In the genomic region with DNA sequence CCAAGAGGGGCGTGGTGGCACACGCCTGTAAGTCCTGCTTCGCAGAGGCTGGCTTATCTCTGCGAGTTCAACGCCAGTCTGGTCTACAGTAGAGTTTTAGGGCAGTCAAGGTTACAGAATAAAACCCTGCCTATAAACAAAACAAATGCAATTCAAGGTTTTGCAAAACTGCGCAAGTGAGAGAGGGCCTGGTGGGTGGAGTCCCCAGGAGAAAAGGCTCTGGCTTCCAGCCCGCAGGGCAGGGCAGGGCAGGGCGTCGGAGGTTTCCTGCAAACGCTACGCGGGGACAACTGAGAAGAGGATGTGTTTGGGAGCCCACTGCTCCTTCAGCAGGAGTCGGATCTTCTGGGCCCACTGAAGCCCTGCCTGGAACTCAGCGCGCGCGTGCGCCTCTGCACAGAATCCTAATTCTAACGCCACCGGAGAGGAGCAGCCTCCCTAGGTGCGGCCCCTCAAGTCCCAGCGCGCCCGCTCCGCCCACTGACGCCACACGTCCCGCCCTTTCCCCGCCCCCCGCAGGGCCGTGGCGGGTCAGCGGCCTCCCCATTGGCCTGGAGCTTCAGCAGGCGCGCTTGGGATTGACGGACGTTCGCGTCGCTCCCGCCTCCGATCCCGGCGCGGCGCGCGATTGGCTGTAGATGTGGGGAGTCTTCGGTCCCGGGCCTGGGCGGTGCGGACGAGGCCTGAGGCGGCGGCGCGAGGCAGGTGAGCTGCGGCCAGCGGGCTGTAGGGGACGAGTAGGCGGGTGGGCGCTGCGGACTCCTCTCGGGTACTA, we compare ENCODE assay signal across 7 mouse cellular contexts. TPM values are rescaled to one million over a fixed set of nuclear protein-coding genes. Genes with fewer than 3 reads are reported as not detected.
DNase-seq lines count a peak whose midpoint lies in the region; ATAC-seq lines count a peak whose summit lies in the region.

A gene (plus strand): TSS at position 643 of the 775 bp plus-strand sequence.

- peak; percentile 99 for DNase-seq in adrenal gland, postnatal 14 days
- peak; percentile 98 for DNase-seq in embryonic facial prominence, embryonic 11.5 days (ENCODE audit: low spot score)
- peak; percentile 98 for DNase-seq in kidney, adult 11 months
- DNase-seq in limb, embryonic 10.5 days (ENCODE audit: low spot score) = peak; percentile 98
- peak; percentile 99 for DNase-seq in spleen, adult 12 weeks (ENCODE audit: low spot score)

- no peaks in the 10 kb centered on the region for H3K9me3 ChIP-seq in embryonic facial prominence, embryonic 11.5 days (replicated peaks; ENCODE audit: control insufficient read depth, low read length)
- H3K9me3 ChIP-seq in limb, embryonic 10.5 days (replicated peaks) = no peaks in the 10 kb centered on the region
- H3K9me3 ChIP-seq in midbrain, embryonic 13.5 days = no peaks in the 10 kb centered on the region

- H3K9ac ChIP-seq in embryonic facial prominence, embryonic 11.5 days (replicated peaks; ENCODE audit: low read length) = peak within 1 kb of the TSS; percentile 88
- H3K9ac ChIP-seq in midbrain, embryonic 13.5 days (replicated peaks) = peak within 1 kb of the TSS; percentile 92

- H3K27me3 ChIP-seq in embryonic facial prominence, embryonic 11.5 days (ENCODE audit: control insufficient read depth, insufficient read depth, low read length) = no peaks in the 10 kb centered on the region
- H3K27me3 ChIP-seq in limb, embryonic 10.5 days (ENCODE audit: low read depth, poor library complexity, severe bottlenecking) = no peaks in the 10 kb centered on the region
- H3K27me3 ChIP-seq in midbrain, embryonic 13.5 days = no peaks in the 10 kb centered on the region

- no peaks in the 10 kb centered on the region for H3K36me3 ChIP-seq in embryonic facial prominence, embryonic 11.5 days (replicated peaks; ENCODE audit: control insufficient read depth, insufficient read depth, low read depth, low read length)
- no peaks in the 10 kb centered on the region; the same call in 1 of the 2 replicates for H3K36me3 ChIP-seq in limb, embryonic 10.5 days
- no peaks in the 10 kb centered on the region for H3K36me3 ChIP-seq in midbrain, embryonic 13.5 days

- peak; percentile 96 for ATAC-seq in embryonic facial prominence, embryonic 11.5 days (replicated peaks; ENCODE audit: insufficient number of reproducible peaks, low FRiP score, low TSS enrichment, low read depth)
- ATAC-seq in granulocyte monocyte progenitor cell, adult 5-6 weeks (replicated peaks; ENCODE audit: poor library complexity, severe bottlenecking) = peak; percentile 86
- peak; percentile 99 for ATAC-seq in midbrain, embryonic 13.5 days

- H3K27ac ChIP-seq in embryonic facial prominence, embryonic 11.5 days (replicated peaks; ENCODE audit: low read depth, low read length) = peak within 1 kb of the TSS; percentile 76; the same call in 1 of the 2 replicates
- peak within 1 kb of the TSS; percentile 89 for H3K27ac ChIP-seq in limb, embryonic 10.5 days
- peak within 1 kb of the TSS; percentile 81 for H3K27ac ChIP-seq in midbrain, embryonic 13.5 days

- peak within 1 kb of the TSS; percentile 94 for H3K4me2 ChIP-seq in embryonic facial prominence, embryonic 11.5 days (ENCODE audit: low read depth, low read length)
- H3K4me2 ChIP-seq in midbrain, embryonic 13.5 days (replicated peaks) = peak within 1 kb of the TSS; percentile 92

- WGBS in embryonic facial prominence, embryonic 11.5 days = under 1% methylated on average over 60 of the region's 64 CpGs
- under 1% methylated on average over 64 of the region's 64 CpGs for WGBS in limb, embryonic 10.5 days
- under 1% methylated on average over 63 of the region's 64 CpGs for WGBS in midbrain, embryonic 13.5 days

- H3K4me3 ChIP-seq in embryonic facial prominence, embryonic 11.5 days (ENCODE audit: low read depth, low read length) = peak within 1 kb of the TSS; percentile 92
- H3K4me3 ChIP-seq in limb, embryonic 10.5 days = peak within 1 kb of the TSS; percentile 88
- peak within 1 kb of the TSS; percentile 94 for H3K4me3 ChIP-seq in midbrain, embryonic 13.5 days (replicated peaks)

- peaks cover 2% of the 10 kb centered on the region; the same call in 1 of the 2 replicates for H3K4me1 ChIP-seq in embryonic facial prominence, embryonic 11.5 days (ENCODE audit: control insufficient read depth, insufficient read depth, low read length)
- H3K4me1 ChIP-seq in limb, embryonic 10.5 days = peaks cover 27% of the 10 kb centered on the region
- H3K4me1 ChIP-seq in midbrain, embryonic 13.5 days (replicated peaks) = peaks cover 25% of the 10 kb centered on the region

RNA-seq across cellular contexts. Expression of the gene that starts here (rescaled TPM):
- total RNA-seq in adrenal gland, postnatal 14 days (2021) = 63.6 and 78.6 TPM in 2 replicates
- polyA plus RNA-seq in embryonic facial prominence, embryonic 11.5 days (2014; fragmentation: Nextera tagmentation; extraction: Ambion mirVana) = 42.9 and 45.9 TPM in 2 replicates
- total RNA-seq in granulocyte monocyte progenitor cell, adult 5-6 weeks (2014; fragmentation: Nextera tagmentation) = 33.4 and 43.0 TPM in 2 replicates
- 23.3 and 33.9 TPM in 2 replicates for total RNA-seq in granulocyte monocyte progenitor cell, adult 5-6 weeks (2017)
- polyA plus RNA-seq in limb, embryonic 10.5 days (2016; fragmentation: Nextera tagmentation; extraction: Ambion mirVana) = 47.9 and 52.7 TPM in 2 replicates
- polyA plus RNA-seq in midbrain, embryonic 13.5 days (2015; fragmentation: Nextera tagmentation; extraction: Ambion mirVana) = 45.9 and 49.1 TPM in 2 replicates

Comparison
In these comparisons a context has a peak if more than half of its experiments do, and no peak if none do; other contexts are left out.
1. Peak in every context shown above with its lines: DNase-seq, ATAC-seq, H3K4me3 ChIP-seq and H3K27ac ChIP-seq.